Mouse (Mus musculus) MEL (cell line): ENCODE measurements around the gene Ttyh2. TPM values are rescaled to one million over a fixed set of nuclear protein-coding genes. Genes with fewer than 3 reads are reported as not detected.

ENCODE experiments used
- DNase-seq: peaks from one replicate; pipeline ENCODE4 v3.0.0; 2011; ENCODE audit warnings: low read depth, low spot score
- H3K27ac ChIP-seq: 2 replicates; pipeline ENCODE4 v1.5.1; 2012; ENCODE audit warnings: low read depth, mild to moderate bottlenecking, control low read depth, low read length, moderate library complexity; ENCODE audit not compliant: control insufficient read depth
- H3K27me3 ChIP-seq, 2 experiments: fragments of 150-350 bp in 1 of 2; sonication (generic) in 1 of 2; 2 replicates each; pipeline ENCODE4 v1.6.1; 2012; ENCODE audit warnings: low read length in 2 of 2, mild to moderate bottlenecking in 2 of 2, improper control_type of control experiment in 1 of 2, moderate library complexity in 1 of 2; ENCODE audit not compliant: insufficient read depth in 2 of 2, control insufficient read depth in 1 of 2
- H3K36me3 ChIP-seq, 2 experiments: 2 replicates each; pipeline ENCODE4 v1.6.1; 2012 to 2014; ENCODE audit warnings: low read length in 2 of 2, improper control_type of control experiment in 1 of 2, inconsistent platforms in 1 of 2, mild to moderate bottlenecking in 1 of 2; ENCODE audit not compliant: insufficient read depth in 2 of 2, control insufficient read depth in 1 of 2
- H3K4me1 ChIP-seq, 2 experiments: fragments of 150-350 bp in 1 of 2; sonication (generic) in 1 of 2; 2 replicates each; pipeline ENCODE4 v1.6.1; 2012; ENCODE audit warnings: low read length in 2 of 2, improper control_type of control experiment in 1 of 2, mild to moderate bottlenecking in 1 of 2; ENCODE audit not compliant: insufficient read depth in 2 of 2, control insufficient read depth in 1 of 2
- H3K4me3 ChIP-seq, 2 experiments: fragments of 150-350 bp in 1 of 2; sonication (generic) in 1 of 2; 2 replicates each; pipeline ENCODE4 v1.5.1; 2012; ENCODE audit warnings: low read depth in 2 of 2, low read length in 2 of 2, mild to moderate bottlenecking in 2 of 2, moderate library complexity in 2 of 2, control low read depth in 1 of 2, improper control_type of control experiment in 1 of 2; ENCODE audit not compliant: control insufficient read depth in 1 of 2, insufficient read depth in 1 of 2
- H3K79me2 ChIP-seq: 2 replicates; pipeline ENCODE4 v1.6.1; 2012; ENCODE audit warnings: mild to moderate bottlenecking, low read length, moderate library complexity; ENCODE audit not compliant: control insufficient read depth, poor library complexity, insufficient read depth
- H3K9ac ChIP-seq: 2 replicates; pipeline ENCODE4 v1.6.1; 2012; ENCODE audit warnings: low read depth, mild to moderate bottlenecking, control low read depth, low read length, moderate library complexity; ENCODE audit not compliant: control insufficient read depth, poor library complexity, severe bottlenecking
- H3K9me3 ChIP-seq: fragments of 150-350 bp; sonication (generic); replicated peaks from 2 replicates; pipeline ENCODE4 v1.6.1; 2012; ENCODE audit warnings: mild to moderate bottlenecking, low read length, improper control_type of control experiment, moderate library complexity; ENCODE audit not compliant: insufficient read depth
- CHD1 ChIP-seq: IDR thresholded peaks from 2 replicates; pipeline ENCODE4 v1.6.1; 2012; ENCODE audit warnings: low read depth, mild to moderate bottlenecking, inconsistent platforms, low read length, improper control_type of control experiment
- CTCF ChIP-seq, 3 experiments: IDR thresholded peaks in 2 of 3; conservative IDR thresholded peaks in 1 of 3; 2 replicates each; pipeline ENCODE4 v1.5.1; 2011 to 2012; ENCODE audit warnings: low read length in 3 of 3, low read depth in 2 of 3, mild to moderate bottlenecking in 2 of 3, improper control_type of control experiment in 1 of 3, inconsistent platforms in 1 of 3, mixed read lengths in 1 of 3, moderate library complexity in 1 of 3; ENCODE audit not compliant: control insufficient read depth in 1 of 3, insufficient read depth in 1 of 3, poor library complexity in 1 of 3, severe bottlenecking in 1 of 3
- E2F4 ChIP-seq: IDR thresholded peaks from 2 replicates; pipeline ENCODE4 v1.6.1; 2011; ENCODE audit warnings: low read depth, low read length, improper control_type of control experiment, borderline replicate concordance
- EP300 ChIP-seq, 2 experiments: IDR thresholded peaks; 2 replicates each; pipeline ENCODE4 v1.6.1; 2011; ENCODE audit warnings: improper control_type of control experiment in 2 of 2, low read length in 2 of 2, low read depth in 1 of 2, mild to moderate bottlenecking in 1 of 2
- GABPA ChIP-seq: IDR thresholded peaks from 2 replicates; pipeline ENCODE4 v1.6.1; 2012; ENCODE audit warnings: low read depth, mild to moderate bottlenecking, inconsistent platforms, low read length, improper control_type of control experiment, moderate library complexity
- GATA1 ChIP-seq: IDR thresholded peaks from 2 replicates; pipeline ENCODE4 v1.6.1; 2011; ENCODE audit warnings: low read depth, low read length, improper control_type of control experiment
- KAT2A ChIP-seq: conservative IDR thresholded peaks from 2 replicates; pipeline ENCODE4 v1.6.1; 2012; ENCODE audit warnings: low read depth, low read length, improper control_type of control experiment, inconsistent platforms
- MAZ ChIP-seq: IDR thresholded peaks from 2 replicates; pipeline ENCODE4 v1.6.1; 2012; ENCODE audit warnings: low read depth, mild to moderate bottlenecking, inconsistent platforms, low read length, improper control_type of control experiment
- MXI1 ChIP-seq: IDR thresholded peaks from 2 replicates; pipeline ENCODE4 v1.6.1; 2011; ENCODE audit warnings: mild to moderate bottlenecking, low read depth, low read length, improper control_type of control experiment
- NELFE ChIP-seq: IDR thresholded peaks from 2 replicates; pipeline ENCODE4 v1.6.1; 2011; ENCODE audit warnings: low read depth, low read length, improper control_type of control experiment
- NRF1 ChIP-seq: IDR thresholded peaks from 2 replicates; pipeline ENCODE4 v1.6.1; 2014; ENCODE audit warnings: low read depth, mild to moderate bottlenecking, inconsistent platforms, low read length, improper control_type of control experiment, moderate library complexity; ENCODE audit not compliant: poor library complexity, insufficient read depth, severe bottlenecking
- POLR2A ChIP-seq, 2 experiments: IDR thresholded peaks; 2 replicates each; pipeline ENCODE4 v1.6.1; 2011 to 2012; ENCODE audit warnings: low read length in 2 of 2, mild to moderate bottlenecking in 2 of 2, control low read depth in 1 of 2, improper control_type of control experiment in 1 of 2, low read depth in 1 of 2, moderate library complexity in 1 of 2; ENCODE audit not compliant: control insufficient read depth in 1 of 2, insufficient read depth in 1 of 2, poor library complexity in 1 of 2
- POLR2AphosphoS2 ChIP-seq: IDR thresholded peaks from 2 replicates; pipeline ENCODE4 v1.6.1; 2011; ENCODE audit warnings: low read length, improper control_type of control experiment
- POLR2AphosphoS5 ChIP-seq: IDR thresholded peaks from 2 replicates; pipeline ENCODE4 v1.6.1; 2012; ENCODE audit warnings: low read depth, borderline replicate concordance, mild to moderate bottlenecking, inconsistent platforms, low read length, moderate library complexity, mixed read lengths
- RAD21 ChIP-seq: IDR thresholded peaks from 2 replicates; pipeline ENCODE4 v1.6.1; 2011; ENCODE audit warnings: mild to moderate bottlenecking, low read depth, low read length, improper control_type of control experiment
- RCOR1 ChIP-seq: IDR thresholded peaks from 2 replicates; pipeline ENCODE4 v1.6.1; 2012; ENCODE audit warnings: low read depth, mild to moderate bottlenecking, inconsistent platforms, low read length, improper control_type of control experiment
- SIN3A ChIP-seq: IDR thresholded peaks from 2 replicates; pipeline ENCODE4 v1.6.1; 2012; ENCODE audit warnings: low read length, improper control_type of control experiment, inconsistent platforms
- SMC3 ChIP-seq: IDR thresholded peaks from 2 replicates; pipeline ENCODE4 v1.6.1; 2011; ENCODE audit warnings: low read depth, low read length, improper control_type of control experiment
- TBP ChIP-seq: IDR thresholded peaks from 2 replicates; pipeline ENCODE4 v1.8.0; 2011; ENCODE audit warnings: low read depth, low read length, improper control_type of control experiment
- UBTF ChIP-seq: IDR thresholded peaks from 2 replicates; pipeline ENCODE4 v1.6.1; 2012; ENCODE audit warnings: low read depth, mild to moderate bottlenecking, inconsistent platforms, low read length, improper control_type of control experiment, moderate library complexity, borderline replicate concordance; ENCODE audit not compliant: insufficient read depth
- USF1 ChIP-seq: IDR thresholded peaks from 2 replicates; pipeline ENCODE4 v1.6.1; 2014; ENCODE audit warnings: low read depth, mild to moderate bottlenecking, inconsistent platforms, low read length, improper control_type of control experiment, moderate library complexity
- USF2 ChIP-seq, 2 experiments: IDR thresholded peaks; 2 replicates each; pipeline ENCODE4 v1.6.1; 2011 to 2012; ENCODE audit warnings: improper control_type of control experiment in 2 of 2, low read length in 2 of 2, borderline replicate concordance in 1 of 2, inconsistent platforms in 1 of 2, low read depth in 1 of 2, mild to moderate bottlenecking in 1 of 2; ENCODE audit not compliant: insufficient read depth in 1 of 2
- ZC3H11A ChIP-seq: IDR thresholded peaks from 2 replicates; pipeline ENCODE4 v1.6.1; 2012; ENCODE audit warnings: low read depth, mild to moderate bottlenecking, inconsistent platforms, low read length, improper control_type of control experiment
- ZMIZ1 ChIP-seq: IDR thresholded peaks from 2 replicates; pipeline ENCODE4 v1.6.1; 2012; ENCODE audit warnings: low read depth, mild to moderate bottlenecking, inconsistent platforms, low read length, improper control_type of control experiment, moderate library complexity
- ZNF384 ChIP-seq: IDR thresholded peaks from 2 replicates; pipeline ENCODE4 v1.6.1; 2012; ENCODE audit warnings: low read depth, mild to moderate bottlenecking, inconsistent platforms, low read length, improper control_type of control experiment
- polyA plus RNA-seq, 2 experiments: library from polyadenylated mRNA; stranded (reverse) in 1 of 2; unstranded in 1 of 2; fragments of >175 nt in 1 of 2; fragments of >200 nt in 1 of 2; gene quantifications; 2 replicates each; pipeline versions ENCODE4 v1.2.1 to v1.2.4; 2012; ENCODE audit warnings: low replicate concordance in 2 of 2, low read depth in 1 of 2; ENCODE audit not compliant: insufficient read length in 2 of 2, insufficient read depth in 1 of 2, missing spikeins in 1 of 2
- total RNA-seq: library from RNA; depleted of rRNA; stranded (reverse); fragments of 300-350 nt; gene quantifications from 2 replicates; pipeline ENCODE4 v1.2.3, GENCODE M21; 2012

Gene Ttyh2
- total and polyA plus RNA-seq, 3 experiments: 7.2 to 9.7 TPM; not detected in 1

DNA sequence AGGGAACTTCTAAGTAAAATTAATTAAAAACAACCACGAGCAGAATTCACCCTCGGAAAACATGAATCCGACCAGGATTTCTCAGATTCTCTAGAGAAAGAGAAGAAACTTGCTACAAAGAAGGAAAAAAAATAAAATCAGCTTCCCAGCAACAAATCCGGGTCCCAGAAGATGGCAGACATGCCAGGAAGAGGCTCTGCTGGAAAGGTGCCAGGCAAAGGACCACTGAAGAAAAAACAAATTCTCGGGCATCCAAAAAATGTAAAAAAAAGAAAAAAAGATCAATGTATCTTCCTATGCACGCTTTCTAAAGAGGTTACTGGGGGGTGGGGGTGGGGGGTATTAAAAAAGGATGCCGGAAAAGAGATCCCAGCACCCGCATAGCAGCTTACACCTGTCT is 43.0 kb upstream of the Ttyh2 start:
- H3K79me2 ChIP-seq: no peaks in the 10 kb centered on the region
- H3K4me3 ChIP-seq: no peak overlapping the region
- no peaks in the 10 kb centered on the region for H3K9me3 ChIP-seq
- no peaks in the 10 kb centered on the region for H3K36me3 ChIP-seq
- TF ChIP-seq EP300 (IDR thresholded peaks at IDR 0.05; ENCODE audit: low read depth in 1 of 2, low read length in 2 of 2): no peak
- no peak for TF ChIP-seq GATA1
- no peak for TF ChIP-seq USF1
- TF ChIP-seq KAT2A: no peak
- no peak for TF ChIP-seq ZNF384
- H3K9ac ChIP-seq: no peak overlapping the region
- no peak for DNase-seq
- no peak overlapping the region for H3K27ac ChIP-seq
- no peaks in the 10 kb centered on the region for H3K4me1 ChIP-seq
- no peaks in the 10 kb centered on the region for H3K27me3 ChIP-seq

DNA sequence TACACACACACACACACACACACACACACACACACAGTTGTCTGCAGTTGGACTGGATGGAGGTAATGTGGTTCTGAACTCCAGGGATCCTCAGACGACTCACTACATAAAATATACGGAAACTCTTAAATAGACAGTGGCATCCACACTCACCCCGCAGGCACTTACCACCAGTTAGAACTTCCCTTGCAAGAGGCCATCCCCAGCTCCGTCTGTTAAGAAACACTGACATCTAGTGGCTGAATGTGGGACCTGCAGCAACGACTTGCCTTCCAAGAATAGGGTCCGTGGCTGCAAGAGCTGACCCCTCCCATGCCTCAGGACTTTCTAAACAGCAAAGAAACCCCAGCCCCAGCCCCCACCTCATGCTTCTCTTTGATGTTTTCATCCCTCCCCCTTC is 38.9 kb upstream of the Ttyh2 start:
- Histone ChIP-seq H3K27me3 (no peaks in the 10 kb centered on the region), H3K9me3 (no peaks in the 10 kb centered on the region)
- TF ChIP-seq GABPA (no peak), RAD21 (peak; percentile 96), ZC3H11A (peak; percentile 85), CTCF (IDR thresholded peaks at IDR 0.05 in 2 of 3, conservative IDR thresholded peaks at IDR 0.05 in 1 of 3; ENCODE audit: control insufficient read depth in 1 of 3, insufficient read depth in 1 of 3, low read depth in 2 of 3, low read length in 3 of 3, poor library complexity in 1 of 3, severe bottlenecking in 1 of 3) (peak; percentile 85 to 93 (median 92)), SMC3 (peak; percentile 88)

DNA sequence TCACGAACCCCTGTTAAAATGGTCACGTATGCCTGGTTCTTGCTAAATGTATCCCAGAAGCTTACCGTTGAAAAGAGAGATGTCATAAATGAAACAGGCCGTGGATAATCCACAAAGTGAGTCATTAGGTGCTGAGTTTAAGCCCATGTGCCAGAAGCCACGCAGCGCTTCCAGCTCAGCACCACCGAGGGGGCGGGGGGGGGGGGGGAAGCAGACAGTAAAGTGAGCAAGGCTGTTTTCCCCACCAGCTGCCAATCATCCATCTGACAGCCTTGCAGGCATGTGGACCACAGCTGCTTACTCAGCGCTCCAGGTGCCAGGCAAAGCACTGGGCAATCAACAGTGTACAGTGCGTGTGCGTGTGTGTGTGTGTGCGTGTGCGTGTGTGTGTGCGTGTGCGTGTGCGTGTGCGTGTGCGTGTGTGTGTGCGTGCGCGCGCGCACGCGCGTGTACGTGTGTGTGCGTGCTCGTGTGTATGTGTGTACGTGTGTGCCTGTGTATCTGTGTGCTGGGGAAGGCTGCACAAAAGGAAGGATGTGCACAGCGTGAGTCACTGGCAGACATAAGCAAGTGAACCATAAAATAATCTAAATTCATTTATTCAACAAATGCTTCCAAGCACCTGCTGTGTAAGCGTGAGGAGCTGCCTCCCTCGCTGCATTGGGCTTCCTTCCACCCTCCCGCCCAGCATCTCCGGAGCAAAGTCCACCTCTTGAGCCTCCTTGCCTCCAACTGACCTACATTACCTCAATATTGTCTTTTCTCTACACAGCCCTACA is 38.3 kb upstream of the Ttyh2 start:
- Histone ChIP-seq H3K9me3 (no peaks in the 10 kb centered on the region), H3K9ac (no peak overlapping the region), H3K36me3 (no peaks in the 10 kb centered on the region), H3K4me1 (no peaks in the 10 kb centered on the region), H3K4me3 (no peak overlapping the region), H3K27me3 (no peaks in the 10 kb centered on the region), H3K27ac (no peak overlapping the region), H3K79me2 (no peaks in the 10 kb centered on the region)
- no peak for DNase-seq
- TF ChIP-seq MAZ (no peak), TBP (no peak), RCOR1 (no peak), POLR2AphosphoS5 (no peak), POLR2AphosphoS2 (no peak), CHD1 (no peak), USF2 (IDR thresholded peaks at IDR 0.05; ENCODE audit: borderline replicate concordance in 1 of 2, insufficient read depth in 1 of 2, low read depth in 1 of 2, low read length in 2 of 2) (no peak), ZMIZ1 (no peak), SIN3A (no peak), POLR2A (IDR thresholded peaks at IDR 0.05; ENCODE audit: control insufficient read depth in 1 of 2, insufficient read depth in 1 of 2, low read depth in 1 of 2, low read length in 2 of 2, poor library complexity in 1 of 2) (no peak), NELFE (no peak), UBTF (no peak), NRF1 (no peak), E2F4 (no peak), SMC3 (no peak), CTCF (IDR thresholded peaks at IDR 0.05 in 2 of 3, conservative IDR thresholded peaks at IDR 0.05 in 1 of 3; ENCODE audit: control insufficient read depth in 1 of 3, insufficient read depth in 1 of 3, low read depth in 2 of 3, low read length in 3 of 3, poor library complexity in 1 of 3, severe bottlenecking in 1 of 3) (no peak), MXI1 (no peak)

More for the DNA sequence above, 38.9 kb upstream of the Ttyh2 start:
- H3K4me1 ChIP-seq: no peaks in the 10 kb centered on the region
- H3K4me3 ChIP-seq: no peak overlapping the region
- no peak overlapping the region for H3K27ac ChIP-seq
- H3K36me3 ChIP-seq: no peaks in the 10 kb centered on the region
- DNase-seq: peak; percentile 80
- H3K9ac ChIP-seq: no peak overlapping the region
- H3K79me2 ChIP-seq: no peaks in the 10 kb centered on the region
